Mouse (Mus musculus): ENCODE measurements around the gene Saysd1. TPM values are rescaled to one million over a fixed set of nuclear protein-coding genes. Genes with fewer than 3 reads are reported as not detected.

Saysd1 gene
- 10.3 and 10.6 TPM in 2 replicates for polyA plus RNA-seq (2016; fragmentation: Nextera tagmentation; extraction: Ambion mirVana)

GRCm38 (mm10) chr14:20138484-20139355 is at the start of gene Saysd1:
TSS of gene Saysd1 (minus strand) at chr14:20138534.
- peaks cover 20% of the 10 kb centered on the region; the same call in 1 of the 2 replicates for H3K4me1 ChIP-seq (replicated peaks)
- peaks cover 17% of the 10 kb centered on the region for H3K36me3 ChIP-seq
- H3K4me2 ChIP-seq: no peak within 1 kb of the TSS
- H3K9ac ChIP-seq (replicated peaks): no peak within 1 kb of the TSS
- no peak within 1 kb of the TSS for H3K27ac ChIP-seq
- no peak for ATAC-seq (ENCODE audit: insufficient number of reproducible peaks, insufficient read depth, low FRiP score, low TSS enrichment, low read depth)
- H3K4me3 ChIP-seq (replicated peaks): no peak within 1 kb of the TSS
- H3K27me3 ChIP-seq: no peaks in the 10 kb centered on the region
- 84% methylated on average over 16 of the region's 16 CpGs for WGBS
- H3K9me3 ChIP-seq: peaks cover 5% of the 10 kb centered on the region; the same call in 1 of the 2 replicates

- no peaks in the 10 kb centered on the region for H3K36me3 ChIP-seq
- peaks cover 11% of the 10 kb centered on the region for H3K4me1 ChIP-seq (replicated peaks)
- no peaks in the 10 kb centered on the region for H3K27me3 ChIP-seq
- no peaks in the 10 kb centered on the region for H3K9me3 ChIP-seq
- WGBS: 82% methylated on average over 9 of the region's 9 CpGs
- no peak overlapping the region for H3K4me2 ChIP-seq
- H3K27ac ChIP-seq: no peak overlapping the region
- no peak overlapping the region for H3K4me3 ChIP-seq (replicated peaks)
- ATAC-seq (ENCODE audit: insufficient number of reproducible peaks, insufficient read depth, low FRiP score, low TSS enrichment, low read depth): no peak
- no peak overlapping the region for H3K9ac ChIP-seq (replicated peaks)
Observed at GRCm38 (mm10) chr14:20185426-20185825, 47.1 kb upstream of the Saysd1 start.

- Histone ChIP-seq H3K27ac (no peak overlapping the region), H3K36me3 (no peaks in the 10 kb centered on the region), H3K4me1 (replicated peaks) (peaks cover 28% of the 10 kb centered on the region), H3K4me3 (replicated peaks) (no peak overlapping the region), H3K9me3 (no peaks in the 10 kb centered on the region), H3K27me3 (no peaks in the 10 kb centered on the region), H3K9ac (replicated peaks) (no peak overlapping the region), H3K4me2 (no peak overlapping the region)
- ATAC-seq (ENCODE audit: insufficient number of reproducible peaks, insufficient read depth, low FRiP score, low TSS enrichment, low read depth): no peak
- WGBS: 71% methylated on average over 5 of the region's 5 CpGs
Observed at GRCm38 (mm10) chr14:20183701-20184100, 45.4 kb upstream of the Saysd1 start.

- Histone ChIP-seq H3K4me2 (no peak overlapping the region), H3K9me3 (no peaks in the 10 kb centered on the region), H3K27me3 (no peaks in the 10 kb centered on the region), H3K36me3 (no peaks in the 10 kb centered on the region), H3K9ac (replicated peaks) (no peak overlapping the region), H3K4me3 (replicated peaks) (no peak overlapping the region), H3K27ac (no peak overlapping the region), H3K4me1 (replicated peaks) (peaks cover 39% of the 10 kb centered on the region)
- 82% methylated on average over 7 of the region's 7 CpGs for WGBS
- ATAC-seq (ENCODE audit: insufficient number of reproducible peaks, insufficient read depth, low FRiP score, low TSS enrichment, low read depth): no peak
Observed at GRCm38 (mm10) chr14:20182596-20182995, 44.3 kb upstream of the Saysd1 start.

GRCm38 (mm10) chr14:20181466-20181921 is 43.2 kb upstream of the Saysd1 start, which contains the start of gene Kcnk5:
TSS of gene Kcnk5 (minus strand) at chr14:20181809.
- Histone ChIP-seq H3K27ac (0 out of 2 replicates have a peak within 1 kb of the TSS, but pooled peaks have one; percentile 29), H3K4me3 (replicated peaks) (peak within 1 kb of the TSS; percentile 56), H3K36me3 (no peaks in the 10 kb centered on the region), H3K27me3 (no peaks in the 10 kb centered on the region), H3K4me1 (replicated peaks) (peaks cover 45% of the 10 kb centered on the region), H3K9ac (replicated peaks) (peak within 1 kb of the TSS; percentile 66), H3K4me2 (peak within 1 kb of the TSS; percentile 88), H3K9me3 (no peaks in the 10 kb centered on the region)
- under 1% methylated on average over 36 of the region's 36 CpGs for WGBS
- ATAC-seq (ENCODE audit: insufficient number of reproducible peaks, insufficient read depth, low FRiP score, low TSS enrichment, low read depth): peak; percentile 92

- H3K4me1 ChIP-seq (replicated peaks): peaks cover 45% of the 10 kb centered on the region
- H3K27ac ChIP-seq: no peak overlapping the region
- H3K36me3 ChIP-seq: no peaks in the 10 kb centered on the region
- ATAC-seq (ENCODE audit: insufficient number of reproducible peaks, insufficient read depth, low FRiP score, low TSS enrichment, low read depth): no peak
- 1% methylated on average over 24 of the region's 24 CpGs for WGBS
- peak overlapping the region; percentile 88 for H3K4me2 ChIP-seq
- H3K9ac ChIP-seq (replicated peaks): peak overlapping the region; percentile 66
- peak overlapping the region; percentile 56 for H3K4me3 ChIP-seq (replicated peaks)
- H3K27me3 ChIP-seq: no peaks in the 10 kb centered on the region
- H3K9me3 ChIP-seq: no peaks in the 10 kb centered on the region
Observed at GRCm38 (mm10) chr14:20180751-20181162, 42.4 kb upstream of the Saysd1 start.

GRCm38 (mm10) chr14:20180304-20180703 is 42.0 kb upstream of the Saysd1 start:
- 17% methylated on average over 6 of the region's 6 CpGs for WGBS
- peaks cover 45% of the 10 kb centered on the region for H3K4me1 ChIP-seq (replicated peaks)

GRCm38 (mm10) chr14:20179731-20180280 is 41.5 kb upstream of the Saysd1 start:
- 0 out of 2 replicates have a peak overlapping the region, but pooled peaks have one; percentile 12 for H3K9ac ChIP-seq (replicated peaks)
- no peak for ATAC-seq (ENCODE audit: insufficient number of reproducible peaks, insufficient read depth, low FRiP score, low TSS enrichment, low read depth)
- H3K27ac ChIP-seq: no peak overlapping the region
- peaks cover 45% of the 10 kb centered on the region for H3K4me1 ChIP-seq (replicated peaks)
- peak overlapping the region; percentile 56 for H3K4me3 ChIP-seq (replicated peaks)
- no peaks in the 10 kb centered on the region for H3K27me3 ChIP-seq
- WGBS: 72% methylated on average over 5 of the region's 5 CpGs
- peak overlapping the region; percentile 88 for H3K4me2 ChIP-seq
- H3K36me3 ChIP-seq: no peaks in the 10 kb centered on the region
- no peaks in the 10 kb centered on the region for H3K9me3 ChIP-seq

More at GRCm38 (mm10) chr14:20180304-20180703, 42.0 kb upstream of the Saysd1 start:
- Histone ChIP-seq H3K4me2 (peak overlapping the region; percentile 88), H3K9me3 (no peaks in the 10 kb centered on the region), H3K27me3 (no peaks in the 10 kb centered on the region), H3K9ac (replicated peaks) (peak overlapping the region; percentile 66), H3K27ac (no peak overlapping the region), H3K4me3 (replicated peaks) (peak overlapping the region; percentile 56), H3K36me3 (no peaks in the 10 kb centered on the region)
- ATAC-seq (ENCODE audit: insufficient number of reproducible peaks, insufficient read depth, low FRiP score, low TSS enrichment, low read depth): no peak

GRCm38 (mm10) chr14:20179080-20179479 is 40.7 kb upstream of the Saysd1 start:
- 0 out of 2 replicates have a peak overlapping the region, but pooled peaks have one; percentile 23 for H3K9ac ChIP-seq (replicated peaks)
- peaks cover 45% of the 10 kb centered on the region for H3K4me1 ChIP-seq (replicated peaks)
- no peaks in the 10 kb centered on the region for H3K9me3 ChIP-seq
- no peak for ATAC-seq (ENCODE audit: insufficient number of reproducible peaks, insufficient read depth, low FRiP score, low TSS enrichment, low read depth)
- 39% methylated on average over 3 of the region's 3 CpGs for WGBS
- H3K4me2 ChIP-seq: peak overlapping the region; percentile 88
- no peaks in the 10 kb centered on the region for H3K36me3 ChIP-seq
- H3K27me3 ChIP-seq: no peaks in the 10 kb centered on the region
- no peak overlapping the region for H3K27ac ChIP-seq
- H3K4me3 ChIP-seq (replicated peaks): no peak overlapping the region

- Histone ChIP-seq H3K27ac (peak overlapping the region; percentile 56; the same call in 1 of the 2 replicates), H3K36me3 (no peaks in the 10 kb centered on the region), H3K9me3 (no peaks in the 10 kb centered on the region), H3K27me3 (no peaks in the 10 kb centered on the region), H3K4me2 (peak overlapping the region; percentile 88), H3K4me1 (replicated peaks) (peaks cover 47% of the 10 kb centered on the region), H3K9ac (replicated peaks) (0 out of 2 replicates have a peak overlapping the region, but pooled peaks have one; percentile 23), H3K4me3 (replicated peaks) (no peak overlapping the region)
- ATAC-seq (ENCODE audit: insufficient number of reproducible peaks, insufficient read depth, low FRiP score, low TSS enrichment, low read depth): no peak
- WGBS: 21% methylated on average over 4 of the region's 4 CpGs
Observed at GRCm38 (mm10) chr14:20178593-20178992, 40.3 kb upstream of the Saysd1 start.

- Histone ChIP-seq H3K4me1 (replicated peaks) (peaks cover 56% of the 10 kb centered on the region), H3K4me2 (no peak overlapping the region)
Observed at GRCm38 (mm10) chr14:20177494-20178123, 39.3 kb upstream of the Saysd1 start.

More at GRCm38 (mm10) chr14:20177494-20178123, 39.3 kb upstream of the Saysd1 start:
- Histone ChIP-seq H3K27ac (0 out of 2 replicates have a peak overlapping the region, but pooled peaks have one; percentile 18), H3K9me3 (no peaks in the 10 kb centered on the region), H3K27me3 (no peaks in the 10 kb centered on the region), H3K36me3 (no peaks in the 10 kb centered on the region), H3K4me3 (replicated peaks) (no peak overlapping the region), H3K9ac (replicated peaks) (no peak overlapping the region)
- 81% methylated on average over 9 of the region's 9 CpGs for WGBS
- ATAC-seq (ENCODE audit: insufficient number of reproducible peaks, insufficient read depth, low FRiP score, low TSS enrichment, low read depth): no peak

Data from limb, embryonic 12.5 days (tissue).